Mouse (Mus musculus) kidney, postnatal 10 days (tissue): ENCODE results near the gene Ctag2.

Experiments
- DNase-seq: peaks from one replicate; pipeline ENCODE4 v3.0.0; 2021; ENCODE audit warnings: mixed read lengths

Gene Ctag2

GRCm38 (mm10) chrX:65047344-65047743, at the start of gene Ctag2:
Gene Ctag2, plus strand, starts transcription at chrX:65047644.
- no peak for DNase-seq
